Mouse (Mus musculus): ENCODE results near the gene Lrrc8e.

The Lrrc8e gene

GRCm38 (mm10) chr8:4226739-4227347 is at the start of gene Lrrc8e:
Gene Lrrc8e, plus strand, starts transcription at chr8:4226827.
- no peak for DNase-seq

GRCm38 (mm10) chr8:4183409-4183808 is 43.2 kb upstream of the Lrrc8e start:
- DNase-seq, result no peak

- no peak for DNase-seq
Observed at GRCm38 (mm10) chr8:4186151-4186550, 40.5 kb upstream of the Lrrc8e start.

- DNase-seq, result no peak
Observed at GRCm38 (mm10) chr8:4188605-4189004, 38.0 kb upstream of the Lrrc8e start.

GRCm38 (mm10) chr8:4189031-4189722 is 37.5 kb upstream of the Lrrc8e start:
- no peak for DNase-seq

GRCm38 (mm10) chr8:4192305-4192704 is 34.3 kb upstream of the Lrrc8e start:
- peak; percentile 18 for DNase-seq

- peak; percentile 86 for DNase-seq
Observed at GRCm38 (mm10) chr8:4192807-4193587, 33.6 kb upstream of the Lrrc8e start.

- no peak for DNase-seq
Observed at GRCm38 (mm10) chr8:4193588-4193894, 33.1 kb upstream of the Lrrc8e start.

- no peak for DNase-seq
Observed at GRCm38 (mm10) chr8:4201321-4201720, 25.3 kb upstream of the Lrrc8e start.

- no peak for DNase-seq
Observed at GRCm38 (mm10) chr8:4205246-4206123, 21.1 kb upstream of the Lrrc8e start.

GRCm38 (mm10) chr8:4206182-4207015 is 20.2 kb upstream of the Lrrc8e start:
- DNase-seq, result no peak

- DNase-seq, result no peak
Observed at GRCm38 (mm10) chr8:4207016-4207350, 19.6 kb upstream of the Lrrc8e start.

GRCm38 (mm10) chr8:4211097-4211496 is 15.5 kb upstream of the Lrrc8e start:
- no peak for DNase-seq

GRCm38 (mm10) chr8:4212809-4213209 is 13.8 kb upstream of the Lrrc8e start:
- no peak for DNase-seq

GRCm38 (mm10) chr8:4213210-4214005 is 13.2 kb upstream of the Lrrc8e start:
- DNase-seq, result no peak

- DNase-seq, result no peak
Observed at GRCm38 (mm10) chr8:4214006-4214980, 12.3 kb upstream of the Lrrc8e start.

GRCm38 (mm10) chr8:4216296-4216695 is 10.3 kb upstream of the Lrrc8e start:
- DNase-seq, result no peak

GRCm38 (mm10) chr8:4216791-4217621 is 9.6 kb upstream of the Lrrc8e start, which contains the start of gene Prr36:
Gene Prr36, minus strand, starts transcription at chr8:4217459.
- DNase-seq, result peak; percentile 66

- DNase-seq, result no peak
Observed at GRCm38 (mm10) chr8:4219617-4220016, 7.0 kb upstream of the Lrrc8e start.
